Mouse (Mus musculus): ENCODE data around the gene Traf3ip3. TPM values are rescaled to one million over a fixed set of nuclear protein-coding genes. Genes with fewer than 3 reads are reported as not detected.

Traf3ip3 gene
- polyA plus RNA-seq, 1 experiment from 2014 or later = 0.85 TPM

DNA sequence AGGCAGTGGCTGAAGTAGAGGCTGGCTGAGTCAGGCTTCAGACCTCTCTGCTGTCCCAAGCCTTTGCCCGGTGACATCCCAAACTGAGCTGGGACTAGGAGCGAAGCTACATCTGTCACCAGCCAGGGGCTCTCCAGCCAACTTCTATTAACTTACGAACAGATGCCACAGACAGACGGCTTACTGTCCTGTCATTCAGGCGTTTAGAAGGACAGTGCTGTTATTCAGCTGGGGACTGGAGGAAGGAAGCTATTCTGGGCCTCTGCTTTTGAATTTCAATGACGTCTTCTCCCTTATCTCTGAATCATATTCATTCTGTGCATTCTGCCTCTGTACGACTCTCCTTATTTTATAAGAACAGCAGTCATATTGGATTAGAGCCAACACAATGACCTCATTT, 50.4 kb downstream of the Traf3ip3 start:
- Histone ChIP-seq H3K36me3 (replicated peaks) (no peaks in the 10 kb centered on the region), H3K4me3 (no peak overlapping the region), H3K4me1 (peaks cover 7% of the 10 kb centered on the region), H3K4me2 (no peak overlapping the region), H3K9ac (no peak overlapping the region), H3K27ac (no peak overlapping the region), H3K9me3 (no peaks in the 10 kb centered on the region), H3K27me3 (replicated peaks) (peaks cover 37% of the 10 kb centered on the region)
- no peak for ATAC-seq (replicated peaks)
- 40% methylated on average over 7 of the region's 7 CpGs for WGBS

DNA sequence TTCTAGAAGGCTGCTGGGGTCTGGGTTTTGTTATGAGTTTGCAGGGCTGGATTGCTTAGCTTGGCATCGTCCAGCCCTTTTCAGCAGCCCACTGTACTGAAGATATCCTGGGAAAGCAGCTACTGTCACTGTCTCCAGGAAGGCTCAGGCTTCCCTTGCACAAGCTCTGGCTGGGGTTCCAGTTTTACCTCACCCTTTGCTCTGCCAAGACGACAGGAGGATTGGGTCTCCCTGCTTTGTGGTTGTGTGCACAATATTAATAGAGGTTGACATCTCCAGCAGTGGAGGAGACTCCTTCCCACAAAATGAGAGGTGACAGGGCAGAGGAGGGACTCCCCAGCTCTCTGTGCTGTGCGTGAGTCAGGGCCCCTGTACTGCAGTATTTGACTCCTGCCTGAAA, 52.3 kb downstream of the Traf3ip3 start:
- no peak overlapping the region for H3K27ac ChIP-seq
- H3K27me3 ChIP-seq (replicated peaks) = peaks cover 30% of the 10 kb centered on the region
- no peak for ATAC-seq (replicated peaks)
- H3K4me1 ChIP-seq = peaks cover 7% of the 10 kb centered on the region
- H3K4me3 ChIP-seq = no peak overlapping the region
- no peaks in the 10 kb centered on the region for H3K36me3 ChIP-seq (replicated peaks)
- no peak overlapping the region for H3K9ac ChIP-seq
- 56% methylated on average over 3 of the region's 3 CpGs for WGBS
- H3K4me2 ChIP-seq = no peak overlapping the region
- H3K9me3 ChIP-seq = no peaks in the 10 kb centered on the region

DNA sequence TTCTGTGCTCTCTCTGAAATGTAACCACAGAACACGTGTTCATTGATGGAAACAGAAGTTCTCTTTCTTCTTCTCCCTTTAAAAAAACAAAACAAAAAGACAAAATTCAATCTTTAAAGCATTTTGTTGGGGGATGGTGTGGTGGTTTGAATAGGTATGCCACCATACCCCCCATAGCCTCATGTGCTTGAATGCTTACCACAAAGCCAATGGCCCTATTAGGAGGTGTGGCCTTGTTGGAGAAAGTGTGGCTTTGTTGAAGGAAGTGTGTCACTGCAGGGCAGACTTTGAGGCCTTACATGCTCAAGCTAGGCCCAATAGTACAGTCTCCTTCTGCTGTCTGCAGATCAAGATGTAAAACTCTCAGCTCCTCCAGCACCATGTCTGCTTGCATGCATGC, 55.1 kb downstream of the Traf3ip3 start:
- no peaks in the 10 kb centered on the region for H3K9me3 ChIP-seq
- 94% methylated on average over 1 of the region's 1 CpGs for WGBS
- H3K36me3 ChIP-seq (replicated peaks) = no peaks in the 10 kb centered on the region
- H3K9ac ChIP-seq = no peak overlapping the region
- no peak for ATAC-seq (replicated peaks)
- no peak overlapping the region for H3K4me2 ChIP-seq
- no peak overlapping the region for H3K4me3 ChIP-seq
- no peak overlapping the region for H3K27ac ChIP-seq
- H3K27me3 ChIP-seq (replicated peaks) = 0 out of 2 replicates have a peak, but pooled peaks cover 4% of the 10 kb centered on the region
- no peaks in the 10 kb centered on the region for H3K4me1 ChIP-seq

GRCm38 (mm10) chr1:193145101-193145500, 56.4 kb downstream of the Traf3ip3 start:
- no peaks in the 10 kb centered on the region for H3K36me3 ChIP-seq (replicated peaks)
- WGBS = 83% methylated on average over 4 of the region's 4 CpGs
- H3K4me2 ChIP-seq = no peak overlapping the region
- no peaks in the 10 kb centered on the region for H3K27me3 ChIP-seq (replicated peaks)
- no peak for ATAC-seq (replicated peaks)
- H3K27ac ChIP-seq = no peak overlapping the region
- H3K4me1 ChIP-seq = no peaks in the 10 kb centered on the region
- no peaks in the 10 kb centered on the region for H3K9me3 ChIP-seq
- H3K9ac ChIP-seq = no peak overlapping the region
- H3K4me3 ChIP-seq = no peak overlapping the region

DNA sequence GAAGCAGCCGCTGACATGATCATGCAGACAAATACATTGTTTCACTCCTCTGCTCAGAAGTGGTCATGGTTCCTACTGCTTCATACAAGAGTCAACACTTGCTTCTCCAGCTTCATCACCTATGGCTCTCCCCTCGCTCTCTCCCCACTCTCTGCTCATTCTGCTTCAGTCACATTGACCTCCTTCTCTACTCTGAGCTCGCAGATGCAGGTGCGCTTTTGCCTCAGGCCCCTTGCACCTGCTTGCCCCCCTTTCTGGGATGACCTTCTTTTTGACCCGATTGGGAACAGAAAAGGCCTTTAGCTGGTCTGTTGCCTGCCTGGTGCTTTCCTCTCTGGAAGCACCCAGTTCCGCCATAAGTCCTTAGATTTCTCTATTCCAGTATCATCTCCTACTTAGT, 57.0 kb downstream of the Traf3ip3 start:
- ATAC-seq (replicated peaks) = no peak
- Histone ChIP-seq H3K27ac (no peak overlapping the region), H3K4me3 (no peak overlapping the region), H3K9ac (no peak overlapping the region), H3K36me3 (replicated peaks) (no peaks in the 10 kb centered on the region), H3K27me3 (replicated peaks) (no peaks in the 10 kb centered on the region), H3K9me3 (no peaks in the 10 kb centered on the region), H3K4me2 (no peak overlapping the region), H3K4me1 (no peaks in the 10 kb centered on the region)
- 87% methylated on average over 6 of the region's 6 CpGs for WGBS

- no peaks in the 10 kb centered on the region for H3K4me1 ChIP-seq
- no peaks in the 10 kb centered on the region for H3K9me3 ChIP-seq
- H3K4me3 ChIP-seq = no peak overlapping the region
- no peak overlapping the region for H3K9ac ChIP-seq
- H3K36me3 ChIP-seq (replicated peaks) = no peaks in the 10 kb centered on the region
- H3K4me2 ChIP-seq = no peak overlapping the region
- H3K27me3 ChIP-seq (replicated peaks) = no peaks in the 10 kb centered on the region
- no peak for ATAC-seq (replicated peaks)
- no peak overlapping the region for H3K27ac ChIP-seq
- WGBS = 87% methylated on average over 8 of the region's 8 CpGs
These were observed 58.9 kb downstream of the Traf3ip3 start for GRCm38 (mm10) chr1:193142517-193143062.

GRCm38 (mm10) chr1:193141118-193141517, 60.4 kb downstream of the Traf3ip3 start:
- Histone ChIP-seq H3K27ac (no peak overlapping the region), H3K27me3 (replicated peaks) (no peaks in the 10 kb centered on the region), H3K4me2 (no peak overlapping the region), H3K4me3 (no peak overlapping the region), H3K9ac (no peak overlapping the region), H3K9me3 (no peaks in the 10 kb centered on the region), H3K36me3 (replicated peaks) (no peaks in the 10 kb centered on the region), H3K4me1 (no peaks in the 10 kb centered on the region)
- whole genome bisulfite sequencing = 78% methylated on average over 7 of the region's 7 CpGs
- ATAC-seq (replicated peaks) = no peak

DNA sequence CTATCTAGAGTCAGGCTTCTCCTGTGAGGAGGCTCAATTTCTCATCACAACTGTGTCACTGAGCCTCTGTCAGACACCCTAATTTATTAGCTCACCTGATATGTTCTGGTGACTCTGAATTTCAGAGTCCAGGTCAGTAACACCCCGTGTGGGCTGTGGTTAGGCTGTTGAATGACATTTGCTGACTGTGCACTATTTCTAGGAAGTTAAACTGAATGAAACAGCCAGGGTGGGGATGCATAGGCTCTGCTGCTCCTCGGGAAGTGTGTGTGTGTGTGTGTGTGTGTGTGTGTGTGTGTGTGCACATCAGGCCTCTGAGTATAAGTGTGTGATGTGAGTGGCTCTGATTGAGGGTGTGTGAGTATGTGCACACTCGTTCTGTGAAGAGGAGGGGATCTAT, 62.8 kb downstream of the Traf3ip3 start:
- Histone ChIP-seq H3K9me3 (no peaks in the 10 kb centered on the region), H3K4me1 (no peaks in the 10 kb centered on the region), H3K4me3 (no peak overlapping the region), H3K36me3 (replicated peaks) (no peaks in the 10 kb centered on the region), H3K27me3 (replicated peaks) (no peaks in the 10 kb centered on the region), H3K27ac (no peak overlapping the region), H3K4me2 (no peak overlapping the region), H3K9ac (no peak overlapping the region)
- no peak for ATAC-seq (replicated peaks)
- 62% methylated on average over 3 of the region's 3 CpGs for WGBS

DNA sequence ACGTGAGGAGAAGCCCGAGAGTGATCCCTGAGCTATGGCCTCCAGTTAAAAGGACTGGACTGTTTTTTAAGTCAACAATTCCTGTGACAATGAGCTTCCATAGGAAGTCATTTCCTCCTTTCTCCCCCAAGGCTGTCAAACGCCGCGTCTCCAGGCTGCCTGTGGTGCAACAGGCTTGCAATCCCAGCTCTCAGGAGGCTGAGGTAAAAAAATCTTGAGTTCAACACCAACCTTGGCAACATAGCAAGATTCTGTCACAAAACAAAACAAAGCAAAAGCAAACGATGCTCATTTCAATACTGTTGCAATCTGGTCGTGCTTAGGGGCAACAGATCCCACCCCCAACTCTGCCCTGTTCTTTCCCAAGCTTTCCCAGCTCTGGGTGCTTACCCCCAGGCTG, 63.4 kb downstream of the Traf3ip3 start:
- no peaks in the 10 kb centered on the region for H3K27me3 ChIP-seq (replicated peaks)
- ATAC-seq (replicated peaks) = no peak

DNA sequence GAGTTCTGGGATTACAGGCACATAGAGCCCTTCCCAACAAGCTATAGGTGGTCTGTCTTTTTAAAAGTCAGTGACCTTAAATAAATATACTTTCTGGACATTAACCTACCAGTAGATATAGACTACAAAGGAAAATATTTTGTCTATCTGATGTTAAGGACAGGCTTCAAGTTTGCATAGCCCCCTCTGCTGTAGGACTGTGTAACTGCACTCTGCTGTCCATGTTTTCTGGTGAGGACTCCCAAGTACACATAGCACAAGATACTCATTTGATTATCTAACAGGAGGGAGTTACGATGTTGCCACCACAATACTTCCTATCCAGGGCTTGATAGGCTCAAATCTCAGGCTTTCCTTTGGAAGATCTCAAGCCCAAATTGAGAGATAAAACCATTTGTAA, 67.8 kb downstream of the Traf3ip3 start:
- ATAC-seq (replicated peaks) = no peak
- Histone ChIP-seq H3K27me3 (replicated peaks) (no peaks in the 10 kb centered on the region), H3K36me3 (replicated peaks) (no peaks in the 10 kb centered on the region), H3K4me1 (peaks cover 11% of the 10 kb centered on the region), H3K4me3 (no peak overlapping the region), H3K27ac (no peak overlapping the region), H3K4me2 (no peak overlapping the region), H3K9ac (no peak overlapping the region), H3K9me3 (no peaks in the 10 kb centered on the region)
- 89% methylated on average over 1 of the region's 1 CpGs for WGBS

More for the DNA sequence above, 63.4 kb downstream of the Traf3ip3 start:
- no peak overlapping the region for H3K4me3 ChIP-seq
- no peak overlapping the region for H3K27ac ChIP-seq
- no peak overlapping the region for H3K9ac ChIP-seq
- no peaks in the 10 kb centered on the region for H3K4me1 ChIP-seq
- H3K36me3 ChIP-seq (replicated peaks) = no peaks in the 10 kb centered on the region
- H3K4me2 ChIP-seq = no peak overlapping the region
- no peaks in the 10 kb centered on the region for H3K9me3 ChIP-seq
- 52% methylated on average over 7 of the region's 7 CpGs for WGBS

DNA sequence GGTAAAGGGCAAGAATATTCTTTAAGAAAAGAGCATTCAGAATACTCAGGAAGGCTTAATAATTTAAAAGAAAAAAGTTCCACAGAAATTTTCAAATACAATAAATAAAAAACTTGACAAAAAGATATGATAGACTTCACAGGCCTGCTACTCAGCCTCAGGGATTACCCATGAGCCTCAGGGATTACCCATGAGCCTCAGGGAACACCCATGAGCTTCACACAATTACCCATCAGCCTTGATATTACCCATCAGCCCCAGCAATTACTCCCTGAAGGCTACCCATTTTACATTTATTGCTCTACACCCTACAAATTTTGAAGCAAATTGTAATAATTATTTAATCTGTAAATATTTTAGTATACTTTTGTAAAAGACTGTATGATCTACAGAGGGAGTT, 69.1 kb downstream of the Traf3ip3 start:
- Histone ChIP-seq H3K9ac (no peak overlapping the region), H3K27ac (no peak overlapping the region), H3K4me2 (no peak overlapping the region), H3K4me3 (no peak overlapping the region), H3K9me3 (no peaks in the 10 kb centered on the region), H3K4me1 (peaks cover 20% of the 10 kb centered on the region), H3K27me3 (replicated peaks) (no peaks in the 10 kb centered on the region), H3K36me3 (replicated peaks) (no peaks in the 10 kb centered on the region; the same call in 1 of the 2 replicates)
- ATAC-seq (replicated peaks) = no peak

DNA sequence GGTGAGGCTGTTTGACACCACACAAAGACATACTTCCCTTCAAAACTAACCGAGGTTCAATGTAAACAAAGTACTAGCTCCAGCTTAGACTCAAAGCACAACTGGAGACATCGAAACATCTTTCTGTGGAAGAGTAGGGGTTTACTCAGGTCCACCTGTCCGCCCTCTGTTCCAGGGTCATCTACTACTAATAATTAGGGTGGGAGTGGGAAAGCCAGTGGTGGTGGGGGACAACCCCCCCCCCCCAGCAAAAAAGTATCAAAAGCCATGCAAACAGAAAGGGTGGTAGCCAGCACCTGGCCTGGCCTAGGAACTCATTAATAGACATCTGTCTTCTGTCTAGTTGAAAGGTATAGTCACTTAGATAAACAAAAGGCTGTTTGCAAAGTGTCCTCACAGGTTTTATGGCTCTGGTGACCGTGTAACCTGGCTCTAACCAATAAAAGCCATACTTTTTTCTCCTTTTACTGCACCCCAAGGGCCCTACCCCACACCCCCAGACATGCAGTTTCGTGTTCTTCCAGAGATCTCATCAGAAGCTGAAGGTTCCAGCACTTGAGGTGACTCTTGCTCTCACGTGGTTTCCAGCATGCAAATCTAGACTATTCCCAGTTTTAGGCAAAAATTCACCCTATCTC, 70.1 kb downstream of the Traf3ip3 start:
- H3K36me3 ChIP-seq (replicated peaks) = peaks cover 3% of the 10 kb centered on the region; the same call in 1 of the 2 replicates
- no peak overlapping the region for H3K9ac ChIP-seq
- 91% methylated on average over 6 of the region's 6 CpGs for WGBS
- H3K4me1 ChIP-seq = peaks cover 20% of the 10 kb centered on the region
- no peak overlapping the region for H3K4me2 ChIP-seq
- no peak for ATAC-seq (replicated peaks)
- no peak overlapping the region for H3K27ac ChIP-seq
- no peak overlapping the region for H3K4me3 ChIP-seq
- no peaks in the 10 kb centered on the region for H3K9me3 ChIP-seq
- H3K27me3 ChIP-seq (replicated peaks) = no peaks in the 10 kb centered on the region

GRCm38 (mm10) chr1:193130839-193131238, 70.7 kb downstream of the Traf3ip3 start:
- H3K4me3 ChIP-seq = peak overlapping the region; percentile 97
- peak overlapping the region; percentile 53; the same call in 1 of the 2 replicates for H3K9ac ChIP-seq
- H3K9me3 ChIP-seq = no peaks in the 10 kb centered on the region
- WGBS = 86% methylated on average over 8 of the region's 8 CpGs
- peaks cover 3% of the 10 kb centered on the region; the same call in 1 of the 2 replicates for H3K36me3 ChIP-seq (replicated peaks)
- ATAC-seq (replicated peaks) = peak; percentile 32; the same call in 1 of the 2 replicates
- no peaks in the 10 kb centered on the region for H3K27me3 ChIP-seq (replicated peaks)
- H3K4me2 ChIP-seq = peak overlapping the region; percentile 63
- H3K27ac ChIP-seq = peak overlapping the region; percentile 82
- peaks cover 20% of the 10 kb centered on the region for H3K4me1 ChIP-seq
